Mouse (Mus musculus) midbrain, embryonic 11.5 days (tissue): ENCODE results near the gene Meioc. TPM values are rescaled to one million over a fixed set of nuclear protein-coding genes. Genes with fewer than 3 reads are reported as not detected.

ENCODE experiments used
- microRNA-seq: library from miRNA; unstranded; fragments of <30 nt; microRNA quantifications from one replicate; pipeline ENCODE4, GENCODE M21; 2017
- polyA plus RNA-seq: library from polyadenylated mRNA; unstranded; fragments of >200 nt; fragmentation: Nextera tagmentation; extraction: Ambion mirVana; gene quantifications from 2 replicates; pipeline ENCODE4 v1.2.1, GENCODE M21; 2014

Gene Meioc
- polyA plus RNA-seq, 1 experiment from 2014 or later, result 0.40 TPM

Small RNA genes within 50 kb of the gene (microRNA-seq; reads per million reads assigned to microRNA genes)
- not detected for gene Gm22920

Other genes with a start within 250 kb of the Meioc start
- gene Grn, start 233.4 kb upstream of the Meioc start, polyA plus RNA-seq, result 36.8 and 39.3 TPM in 2 replicates
- 7.2 and 10.6 TPM in 2 replicates for gene Fam171a2, start 216.0 kb upstream of the Meioc start, polyA plus RNA-seq
- gene Itga2b, start 193.6 kb upstream of the Meioc start, polyA plus RNA-seq, result 4.5 and 5.2 TPM in 2 replicates
- 42.5 and 43.8 TPM in 2 replicates for gene Gpatch8, start 107.3 kb upstream of the Meioc start, polyA plus RNA-seq
- 13.9 and 14.6 TPM in 2 replicates for gene Gm11627, start 84.3 kb upstream of the Meioc start, polyA plus RNA-seq
- gene Fzd2, start 59.3 kb upstream of the Meioc start, polyA plus RNA-seq, result 27.1 and 27.3 TPM in 2 replicates
- gene Ccdc43, start 34.1 kb downstream of the Meioc start, polyA plus RNA-seq, result 62.1 and 67.1 TPM in 2 replicates
- gene Adam11, start 97.7 kb downstream of the Meioc start, polyA plus RNA-seq, result 13.6 and 13.8 TPM in 2 replicates
- 85.5 and 87.8 TPM in 2 replicates for gene Gjc1, start 156.0 kb downstream of the Meioc start, polyA plus RNA-seq
- not detected in 2 replicates for gene Higd1b, start 172.1 kb downstream of the Meioc start, polyA plus RNA-seq
- 240 and 252 TPM in 2 replicates for gene Eftud2, start 217.3 kb downstream of the Meioc start, polyA plus RNA-seq
- gene Ccdc103, start 217.5 kb downstream of the Meioc start, polyA plus RNA-seq, result 1.6 and 1.9 TPM in 2 replicates
- gene Fam187a, start 221.5 kb downstream of the Meioc start, polyA plus RNA-seq, result 0.10 and 0.11 TPM in 2 replicates
- gene Gfap, start 237.2 kb downstream of the Meioc start, polyA plus RNA-seq, result 0.11 TPM in 1 of 2 replicates, not detected in the other